Mouse (Mus musculus) CH12.LX (cell line): ENCODE data around the gene Kat8. TPM values are rescaled to one million over a fixed set of nuclear protein-coding genes. Genes with fewer than 3 reads are reported as not detected.

ENCODE experiments used
- DNase-seq: peaks from one replicate; pipeline ENCODE4 v3.0.0-alpha.2; 2013; ENCODE audit errors: extremely low read depth
- H3K27ac ChIP-seq: 2 replicates; pipeline ENCODE4 v1.5.1; 2012; ENCODE audit warnings: low read depth, mild to moderate bottlenecking, control low read depth, moderate library complexity; ENCODE audit not compliant: insufficient read depth
- H3K27me3 ChIP-seq: replicated peaks from 2 replicates; pipeline ENCODE3; 2012; ENCODE audit warnings: inconsistent platforms
- H3K36me3 ChIP-seq, 2 experiments: replicated peaks in 1 of 2; 2 replicates each; pipeline versions ENCODE3 to v1.6.1; 2012; ENCODE audit warnings: inconsistent platforms in 1 of 2, low read length in 1 of 2, mild to moderate bottlenecking in 1 of 2, mixed read lengths in 1 of 2, moderate library complexity in 1 of 2; ENCODE audit not compliant: control insufficient read depth in 1 of 2, insufficient read depth in 1 of 2
- H3K4me1 ChIP-seq, 2 experiments: 2 replicates each; pipeline ENCODE4 v1.6.1; 2012; ENCODE audit warnings: inconsistent platforms in 1 of 2, moderate library complexity in 1 of 2; ENCODE audit not compliant: insufficient read depth in 2 of 2, control insufficient read depth in 1 of 2
- H3K4me2 ChIP-seq: 2 replicates; pipeline ENCODE4 v1.6.1; 2012; ENCODE audit warnings: low read depth, mild to moderate bottlenecking, control low read depth; ENCODE audit not compliant: poor library complexity, insufficient read depth, severe bottlenecking
- H3K4me3 ChIP-seq, 3 experiments: fragments of 150-350 bp in 1 of 3; sonication (generic) in 1 of 3; replicated peaks in 1 of 3; 2 replicates each; pipeline versions ENCODE3 to v1.5.1; 2011 to 2012; ENCODE audit warnings: low read depth in 2 of 3, low read length in 2 of 3, mild to moderate bottlenecking in 2 of 3, moderate library complexity in 2 of 3, control low read depth in 1 of 3, improper control_type of control experiment in 1 of 3, inconsistent platforms in 1 of 3, mixed read lengths in 1 of 3; ENCODE audit not compliant: poor library complexity in 1 of 3
- H3K79me2 ChIP-seq: replicated peaks from 2 replicates; pipeline ENCODE4 v1.6.1; 2012; ENCODE audit warnings: mild to moderate bottlenecking, moderate library complexity; ENCODE audit not compliant: control insufficient read depth, poor library complexity, insufficient read depth, severe bottlenecking; ENCODE audit errors: extremely low read depth
- H3K9ac ChIP-seq: 2 replicates; pipeline ENCODE4 v1.6.1; 2012; ENCODE audit warnings: low read depth, mild to moderate bottlenecking, control low read depth, moderate library complexity; ENCODE audit not compliant: insufficient read depth
- H3K9me3 ChIP-seq: replicated peaks from 2 replicates; pipeline ENCODE3; 2012; ENCODE audit warnings: low read length, inconsistent platforms, mixed read lengths
- CTCF ChIP-seq, 2 experiments: IDR thresholded peaks in 1 of 2; conservative IDR thresholded peaks in 1 of 2; 2 replicates each; pipeline ENCODE4 v1.5.1; 2011 to 2012; ENCODE audit warnings: low read depth in 2 of 2, low read length in 2 of 2, improper control_type of control experiment in 1 of 2, inconsistent platforms in 1 of 2, mild to moderate bottlenecking in 1 of 2, moderate library complexity in 1 of 2
- ETS1 ChIP-seq: conservative IDR thresholded peaks from 2 replicates; pipeline ENCODE4 v1.6.1; 2012; ENCODE audit warnings: low read depth, mild to moderate bottlenecking, inconsistent platforms, low read length, improper control_type of control experiment, moderate library complexity
- GABPA ChIP-seq: IDR thresholded peaks from 2 replicates; pipeline ENCODE4 v1.6.1; 2012; ENCODE audit warnings: low read depth, low read length, improper control_type of control experiment, inconsistent platforms; ENCODE audit not compliant: insufficient replicate concordance
- HCFC1 ChIP-seq: IDR thresholded peaks from 2 replicates; pipeline ENCODE4 v1.6.1; 2012; ENCODE audit warnings: low read depth, mild to moderate bottlenecking, inconsistent platforms, low read length, improper control_type of control experiment
- JUN ChIP-seq: IDR thresholded peaks from 2 replicates; pipeline ENCODE4 v1.6.1; 2011; ENCODE audit warnings: low read depth, mild to moderate bottlenecking, low read length, improper control_type of control experiment, moderate library complexity; ENCODE audit not compliant: insufficient read depth
- JUND ChIP-seq: conservative IDR thresholded peaks from 2 replicates; pipeline ENCODE4 v1.6.1; 2011; ENCODE audit warnings: low read depth, low read length, improper control_type of control experiment
- KAT2A ChIP-seq: IDR thresholded peaks from 2 replicates; pipeline ENCODE4 v1.6.1; 2012; ENCODE audit warnings: low read length, improper control_type of control experiment, inconsistent platforms; ENCODE audit not compliant: insufficient replicate concordance
- MAFK ChIP-seq: IDR thresholded peaks from 2 replicates; pipeline ENCODE4 v1.6.1; 2011; ENCODE audit warnings: low read length, improper control_type of control experiment; ENCODE audit not compliant: insufficient replicate concordance
- MAX ChIP-seq: IDR thresholded peaks from 2 replicates; pipeline ENCODE4 v1.6.1; 2011; ENCODE audit warnings: low read length, improper control_type of control experiment
- MAZ ChIP-seq: IDR thresholded peaks from 2 replicates; pipeline ENCODE4 v1.6.1; 2012; ENCODE audit warnings: low read depth, mild to moderate bottlenecking, inconsistent platforms, low read length, improper control_type of control experiment, moderate library complexity
- MXI1 ChIP-seq: IDR thresholded peaks from 2 replicates; pipeline ENCODE4 v1.6.1; 2011; ENCODE audit warnings: mild to moderate bottlenecking, low read depth, low read length, improper control_type of control experiment
- MYC ChIP-seq: IDR thresholded peaks from 2 replicates; pipeline ENCODE4 v1.6.1; 2011; ENCODE audit warnings: low read depth, mild to moderate bottlenecking, improper control_type of control experiment, low read length
- NELFE ChIP-seq: IDR thresholded peaks from 2 replicates; pipeline ENCODE4 v1.6.1; 2011; ENCODE audit warnings: low read depth, low read length, improper control_type of control experiment
- NRF1 ChIP-seq: IDR thresholded peaks from 2 replicates; pipeline ENCODE4 v1.6.1; 2014; ENCODE audit warnings: low read depth, mild to moderate bottlenecking, inconsistent platforms, low read length, improper control_type of control experiment, moderate library complexity
- PAX5 ChIP-seq: IDR thresholded peaks from 2 replicates; pipeline ENCODE4 v1.6.1; 2012; ENCODE audit warnings: low read length, inconsistent platforms, mixed read lengths
- RAD21 ChIP-seq: IDR thresholded peaks from 2 replicates; pipeline ENCODE4 v1.6.1; 2011; ENCODE audit warnings: low read depth, mild to moderate bottlenecking, low read length, improper control_type of control experiment, moderate library complexity
- SIN3A ChIP-seq: IDR thresholded peaks from 2 replicates; pipeline ENCODE4 v1.6.1; 2012; ENCODE audit warnings: low read length, improper control_type of control experiment, inconsistent platforms
- SMC3 ChIP-seq: IDR thresholded peaks from 2 replicates; pipeline ENCODE4 v1.6.1; 2011; ENCODE audit warnings: low read depth, low read length, improper control_type of control experiment
- TBP ChIP-seq: conservative IDR thresholded peaks from 2 replicates; pipeline ENCODE4 v1.6.1; 2011; ENCODE audit warnings: low read depth, low read length, improper control_type of control experiment
- USF1 ChIP-seq: IDR thresholded peaks from 2 replicates; pipeline ENCODE4 v1.6.1; 2014; ENCODE audit warnings: low read depth, mild to moderate bottlenecking, inconsistent platforms, low read length, improper control_type of control experiment
- USF2 ChIP-seq: conservative IDR thresholded peaks from 2 replicates; pipeline ENCODE4 v1.6.1; 2011; ENCODE audit warnings: low read depth, low read length, improper control_type of control experiment
- ZC3H11A ChIP-seq: IDR thresholded peaks from 2 replicates; pipeline ENCODE4 v1.6.1; 2012; ENCODE audit warnings: low read depth, mild to moderate bottlenecking, inconsistent platforms, low read length, improper control_type of control experiment
- ZMIZ1 ChIP-seq: IDR thresholded peaks from 2 replicates; pipeline ENCODE4 v1.6.1; 2012; ENCODE audit warnings: low read depth, mild to moderate bottlenecking, inconsistent platforms, low read length, improper control_type of control experiment
- ZNF384 ChIP-seq: IDR thresholded peaks from 2 replicates; pipeline ENCODE4 v1.6.1; 2012; ENCODE audit warnings: low read depth, low read length, improper control_type of control experiment, inconsistent platforms
- dilution Hi-C: fragments of 300-500 bp; cut with MboI; formaldehyde crosslinking; loops from 2 replicates; pipeline ENCODE4 v1.14.3; 2020; ENCODE audit warnings: low sequenced_read_pairs; ENCODE audit not compliant: extremely low pct_unique_long_range_greater_than_20kb, extremely low pct_ligation_motif_present
- in situ Hi-C: fragments of 300-500 bp; cut with MboI; formaldehyde crosslinking; loops from 3 replicates; pipeline ENCODE4 v1.14.3; 2019; ENCODE audit warnings: low sequenced_read_pairs, low pct_ligation_motif_present, low pct_unique_long_range_greater_than_20kb, mixed read lengths
- polyA plus RNA-seq: library from polyadenylated mRNA; unstranded; fragments of >175 nt; gene quantifications from 2 replicates; pipeline ENCODE4 v1.2.1, GENCODE M21; 2012; ENCODE audit warnings: low read depth; ENCODE audit not compliant: insufficient read length
- total RNA-seq, 2 experiments: library from RNA; depleted of rRNA; stranded (reverse); fragments of 300-350 nt in 1 of 2; fragments of >200 nt in 1 of 2; gene quantifications; 2 replicates each; pipeline ENCODE4 v1.2.3; 2012 to 2014

Gene Kat8
- total and polyA plus RNA-seq, 3 experiments = 18.0 to 30.3 (median 22.9) TPM

DNA sequence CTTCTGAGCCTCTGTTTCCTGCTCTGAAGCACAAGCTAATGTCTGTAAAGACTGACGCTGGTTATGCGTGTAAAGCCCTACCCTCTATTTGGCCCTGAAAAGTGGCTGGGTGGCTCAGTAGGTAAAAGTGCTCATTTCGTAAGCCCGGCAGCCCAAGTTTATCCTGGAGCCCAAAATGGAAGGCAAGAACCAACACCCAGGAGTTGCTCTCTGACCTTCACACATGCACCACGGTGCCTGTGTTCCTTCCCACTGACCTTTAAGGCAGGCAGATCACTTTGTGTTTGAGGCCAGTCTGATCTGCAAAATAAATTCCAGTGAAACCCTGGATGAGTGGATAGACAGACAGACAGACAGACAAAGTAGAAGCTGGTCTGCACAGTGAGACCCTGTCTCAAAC is 11.4 kb downstream of the Kat8 start:
- TF ChIP-seq ETS1 (no peak), NELFE (no peak), TBP (no peak), SIN3A (no peak), MYC (no peak), ZC3H11A (no peak), MXI1 (no peak), RAD21 (no peak), CTCF (conservative IDR thresholded peaks at IDR 0.05 in 1 of 2, IDR thresholded peaks at IDR 0.05 in 1 of 2; ENCODE audit: low read depth in 2 of 2, low read length in 2 of 2) (no peak), HCFC1 (no peak), USF2 (no peak), ZMIZ1 (no peak), GABPA (no peak), JUN (no peak), JUND (no peak), PAX5 (no peak), ZNF384 (no peak), MAX (no peak), MAZ (no peak)
- H3K9ac ChIP-seq = no peak overlapping the region
- in situ Hi-C loops (loop anchor here (10.0 kb wide), 1 partner anchor 1219 kb away; the partner anchor contains the start of gene Coro1a), dilution Hi-C loops (no loop called here)
- no peak overlapping the region for H3K4me3 ChIP-seq
- H3K4me1 ChIP-seq = peaks cover 5 to 19% of the 10 kb centered on the region in 2 experiments
- no peak for DNase-seq
- H3K79me2 ChIP-seq = no peaks in the 10 kb centered on the region
- no peaks in the 10 kb centered on the region for H3K27me3 ChIP-seq
- no peak overlapping the region for H3K27ac ChIP-seq
- H3K9me3 ChIP-seq = no peaks in the 10 kb centered on the region
- H3K4me2 ChIP-seq = no peak overlapping the region
- H3K36me3 ChIP-seq = peaks cover 24 to 67% of the 10 kb centered on the region in 2 experiments

DNA sequence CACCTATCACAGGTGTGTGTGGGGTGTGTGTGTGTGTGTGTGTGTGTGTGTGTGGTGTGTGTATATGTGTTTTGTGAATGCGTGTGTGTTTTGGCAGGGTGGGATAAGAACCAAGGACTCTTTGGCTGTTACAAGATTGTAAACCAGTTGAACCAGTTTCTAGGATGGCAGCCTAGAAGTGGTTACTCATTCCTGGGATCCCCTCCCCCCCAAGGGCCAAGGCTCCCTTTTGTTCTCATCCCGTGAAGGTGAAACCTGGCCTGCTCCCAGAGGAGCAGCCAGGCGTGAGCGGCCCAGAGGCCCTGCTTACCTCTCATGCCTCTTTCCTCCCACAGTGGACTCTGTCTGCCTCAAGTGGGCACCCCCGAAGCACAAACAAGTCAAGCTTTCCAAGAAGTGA is 12.9 kb downstream of the Kat8 start:
- Histone ChIP-seq H3K79me2 (no peaks in the 10 kb centered on the region), H3K9ac (no peak overlapping the region), H3K27ac (no peak overlapping the region), H3K4me3 (no peak overlapping the region), H3K4me2 (no peak overlapping the region), H3K36me3 (peaks cover 24 to 60% of the 10 kb centered on the region in 2 experiments), H3K9me3 (no peaks in the 10 kb centered on the region), H3K27me3 (no peaks in the 10 kb centered on the region), H3K4me1 (peaks cover 5 to 26% of the 10 kb centered on the region in 2 experiments)
- TF ChIP-seq USF1 (no peak), MXI1 (no peak), NRF1 (no peak), KAT2A (no peak), ZC3H11A (no peak), ETS1 (no peak), SMC3 (no peak), MAZ (no peak), MAFK (no peak), HCFC1 (no peak)
- dilution Hi-C loops = no loop called here
- in situ Hi-C loops = loop anchor here (10.0 kb wide), 1 partner anchor 1220 kb away; the partner anchor contains the start of gene Coro1a
- no peak for DNase-seq
